8 mouse cellular contexts compared by ENCODE assay signal in genomic region chr15:88732405-88733020, GRCm38 (mm10). TPM values are rescaled to one million over a fixed set of nuclear protein-coding genes. Genes with fewer than 3 reads are reported as not detected.
DNase-seq lines count a peak whose midpoint lies in the region; ATAC-seq and TF ChIP-seq lines count a peak whose summit lies in the region.

No protein-coding gene starts in this region.

- no peak for TF ChIP-seq CTCF in spleen, adult 2 months (IDR thresholded peaks at IDR 0.05; ENCODE audit: extremely low read depth, insufficient read depth, insufficient read length, insufficient replicate concordance)

- peak overlapping the region; percentile 77; the same call in 1 of the 2 replicates for H3K27ac ChIP-seq in spleen, adult 2 months (ENCODE audit: insufficient read depth, low read length)
- no peak overlapping the region for H3K27ac ChIP-seq in limb, embryonic 13.5 days

- peak; percentile 13; the same call in 1 of the 2 replicates for ATAC-seq in erythroblast, adult 5-6 weeks (replicated peaks; ENCODE audit: low FRiP score, poor library complexity, severe bottlenecking)
- ATAC-seq in limb, embryonic 13.5 days (ENCODE audit: low FRiP score, low read depth): no peak
- peak; percentile 49 for ATAC-seq in neutrophil, adult 5-6 weeks (ENCODE audit: extremely low read depth, insufficient number of reproducible peaks, low FRiP score, poor library complexity, severe bottlenecking)

- H3K36me3 ChIP-seq in spleen, adult 2 months (ENCODE audit: control insufficient read depth, insufficient read depth, low read length): peaks cover 19% of the 10 kb centered on the region
- peaks cover 25% of the 10 kb centered on the region for H3K36me3 ChIP-seq in limb, embryonic 13.5 days

- H3K4me2 ChIP-seq in limb, embryonic 13.5 days (replicated peaks): peak overlapping the region; percentile 95

- H3K9ac ChIP-seq in limb, embryonic 13.5 days: peak overlapping the region; percentile 100

- H3K27me3 ChIP-seq in spleen, adult 2 months (ENCODE audit: control insufficient read depth, insufficient read depth, low read length): no peaks in the 10 kb centered on the region
- H3K27me3 ChIP-seq in limb, embryonic 13.5 days: no peaks in the 10 kb centered on the region

- no peak for DNase-seq in spleen, adult 2 months (ENCODE audit: low read depth in 1 of 2, low spot score in 2 of 2)
- DNase-seq in spleen, postnatal 14 days (ENCODE audit: low spot score in 2 of 2): no peak
- DNase-seq in cerebellum, adult 11-12 months: no peak
- no peak for DNase-seq in layer of hippocampus, postnatal 14 days (ENCODE audit: low spot score in 2 of 2)
- no peak for DNase-seq in adrenal gland, postnatal 14 days

- peak overlapping the region; percentile 94 for H3K4me3 ChIP-seq in spleen, adult 2 months (ENCODE audit: extremely low read depth, insufficient read depth, insufficient read length)
- peak overlapping the region; percentile 100 for H3K4me3 ChIP-seq in limb, embryonic 13.5 days

- WGBS in spleen, adult 2 months: 4% methylated on average over 15 of the region's 15 CpGs
- WGBS in limb, embryonic 13.5 days: 25% methylated on average over 15 of the region's 15 CpGs

- TF ChIP-seq POLR2A in spleen, adult 2 months (IDR thresholded peaks at IDR 0.05; ENCODE audit: low read depth, low read length): no peak

- no peaks in the 10 kb centered on the region for H3K9me3 ChIP-seq in limb, embryonic 13.5 days

- peaks cover 15% of the 10 kb centered on the region; the same call in 1 of the 2 replicates for H3K4me1 ChIP-seq in spleen, adult 2 months (ENCODE audit: control insufficient read depth, insufficient read depth, insufficient read length)
- peaks cover 26% of the 10 kb centered on the region for H3K4me1 ChIP-seq in limb, embryonic 13.5 days

RNA-seq across cellular contexts. Expression of gene Brd1, which starts 1.5 kb away (rescaled TPM):
- 12.6 and 13.2 TPM in 2 replicates for polyA plus RNA-seq in spleen, adult 2 months (2012; rRNA removed)
- total RNA-seq in erythroblast, adult 5-6 weeks (2015; ENCODE audit: low replicate concordance): 11.1 and 13.0 TPM in 2 replicates
- 38.5 and 39.0 TPM in 2 replicates for total RNA-seq in erythroblast, adult 5-6 weeks (2017; ENCODE audit: low replicate concordance)
- polyA plus RNA-seq in limb, embryonic 13.5 days (2015; fragmentation: Nextera tagmentation; extraction: Ambion mirVana): 24.5 and 25.6 TPM in 2 replicates
- total RNA-seq in neutrophil, adult 5-6 weeks (2017): 98.1 and 105 TPM in 2 replicates
- total RNA-seq in layer of hippocampus, postnatal 14 days (2021): 10 to 100 TPM; 50.1 to 50.2 TPM
- 51.4 and 55.0 TPM in 2 replicates for total RNA-seq in adrenal gland, postnatal 14 days (2021)

RNA-seq across cellular contexts. Expression of gene Zbed4, which starts 18.9 kb away (rescaled TPM):
- polyA plus RNA-seq in spleen, adult 2 months (2012; rRNA removed): 5.0 and 5.8 TPM in 2 replicates
- 14.8 and 30.1 TPM in 2 replicates for total RNA-seq in erythroblast, adult 5-6 weeks (2015; ENCODE audit: low replicate concordance)
- 26.3 and 29.1 TPM in 2 replicates for total RNA-seq in erythroblast, adult 5-6 weeks (2017; ENCODE audit: low replicate concordance)
- polyA plus RNA-seq in limb, embryonic 13.5 days (2015; fragmentation: Nextera tagmentation; extraction: Ambion mirVana): 16.1 and 18.2 TPM in 2 replicates
- total RNA-seq in neutrophil, adult 5-6 weeks (2017): 27.8 and 30.8 TPM in 2 replicates
- 10 to 100 TPM; 12.9 to 13.5 TPM for total RNA-seq in layer of hippocampus, postnatal 14 days (2021)
- total RNA-seq in adrenal gland, postnatal 14 days (2021): 11.4 and 12.5 TPM in 2 replicates
